Mouse (Mus musculus): ENCODE data around the gene Cd101.

Gene Cd101
- long read RNA-seq, experiment 1, partial matches to known transcripts = 1 of 1 reads
- long read RNA-seq, experiment 1, other reads (novel, unspliced or antisense) = 0 of 1 reads
- long read RNA-seq, experiment 2 = 0 reads

DNA sequence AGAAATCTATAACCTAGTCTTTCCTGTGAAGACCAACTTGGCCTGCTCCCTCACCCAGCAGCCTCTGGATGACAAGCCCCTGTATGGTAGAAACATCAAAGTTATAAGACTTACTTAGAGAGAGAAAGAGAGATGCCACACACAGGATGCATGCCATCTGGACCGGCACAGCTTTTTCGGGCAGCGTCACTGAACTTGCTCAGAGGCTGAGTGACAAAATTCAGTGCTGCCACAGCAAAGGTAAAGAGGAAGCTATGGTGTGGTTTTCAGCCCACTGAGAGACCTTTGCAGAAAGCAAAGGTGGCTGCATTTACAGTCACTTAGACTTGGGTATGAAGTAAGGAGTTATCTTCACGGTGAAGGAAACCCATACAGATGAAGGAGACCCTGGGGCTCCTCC is at the start of gene Cd101:
Cd101 (minus strand) TSS at position 218 of the 400 bp plus-strand sequence.
- intact Hi-C loops (cut with DNase I) = no loop called here

GRCm38 (mm10) chr3:101078344-101078743 is 49.0 kb upstream of the Cd101 start:
- intact Hi-C loops (cut with DNase I) = no loop called here

- intact Hi-C loops (cut with DNase I) = no loop called here
These were observed 48.3 kb upstream of the Cd101 start for GRCm38 (mm10) chr3:101077710-101078100.

- intact Hi-C loops (cut with DNase I) = no loop called here
These were observed 47.8 kb upstream of the Cd101 start for GRCm38 (mm10) chr3:101076966-101077709.

DNA sequence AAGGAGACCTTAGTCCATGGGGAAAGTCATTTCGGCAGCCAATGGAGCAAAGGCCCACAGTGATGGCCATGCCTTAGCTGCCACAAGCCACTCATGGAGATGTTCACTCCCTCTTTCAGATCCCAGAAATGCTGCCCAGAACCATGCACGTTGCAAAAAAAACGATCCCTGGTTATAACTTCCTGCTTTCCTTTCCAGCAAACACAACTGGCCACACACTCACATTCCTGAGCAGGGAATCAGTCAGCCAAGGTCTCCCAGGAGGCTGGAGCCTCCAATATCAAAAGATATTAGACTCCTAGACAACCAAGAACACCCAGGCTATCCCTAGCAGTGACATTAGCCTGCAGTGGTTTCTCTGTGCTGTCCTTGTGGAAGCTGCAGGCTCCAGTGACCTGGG is 46.5 kb upstream of the Cd101 start:
- intact Hi-C loops (cut with DNase I) = no loop called here

DNA sequence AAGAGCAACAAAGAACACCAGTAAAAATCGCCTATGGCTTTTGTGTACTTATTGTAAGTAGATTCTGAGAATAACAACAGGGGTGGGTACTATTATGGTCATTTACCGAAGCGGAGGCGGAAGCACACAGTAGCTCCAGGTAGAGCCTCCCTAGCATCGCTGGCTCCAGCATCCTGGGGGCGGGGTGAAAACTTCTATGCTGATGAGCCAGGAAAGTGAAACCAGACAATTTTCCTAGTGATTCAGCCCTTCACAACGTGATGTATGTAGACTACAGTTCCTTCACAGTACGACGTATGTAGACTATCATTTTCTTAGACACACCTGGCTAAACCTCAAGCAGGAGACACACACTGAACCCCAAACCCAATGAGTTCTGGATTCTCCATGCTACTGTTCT is 44.0 kb upstream of the Cd101 start:
- intact Hi-C loops (cut with DNase I) = no loop called here

GRCm38 (mm10) chr3:101072506-101073215 is 43.3 kb upstream of the Cd101 start:
- intact Hi-C loops (cut with DNase I) = no loop called here

DNA sequence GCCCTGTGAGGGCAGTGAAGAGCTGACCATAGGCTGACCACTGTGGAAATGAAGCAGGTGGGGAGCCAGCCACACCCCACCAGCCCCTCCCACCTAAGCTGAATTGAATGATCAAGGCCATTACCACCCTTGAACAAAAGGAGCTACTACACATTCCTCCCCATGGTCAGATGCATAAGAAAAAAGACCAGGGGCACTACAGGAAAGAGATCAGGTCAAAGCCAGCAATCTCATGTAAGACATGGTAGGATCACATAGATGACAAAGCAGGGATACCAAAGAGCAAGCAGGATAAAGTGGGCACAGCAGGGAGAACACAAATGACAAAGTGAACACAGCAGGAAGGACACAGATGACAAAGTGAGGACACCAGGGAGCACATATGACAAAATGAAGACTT is 42.2 kb upstream of the Cd101 start:
- intact Hi-C loops (cut with DNase I) = no loop called here

DNA sequence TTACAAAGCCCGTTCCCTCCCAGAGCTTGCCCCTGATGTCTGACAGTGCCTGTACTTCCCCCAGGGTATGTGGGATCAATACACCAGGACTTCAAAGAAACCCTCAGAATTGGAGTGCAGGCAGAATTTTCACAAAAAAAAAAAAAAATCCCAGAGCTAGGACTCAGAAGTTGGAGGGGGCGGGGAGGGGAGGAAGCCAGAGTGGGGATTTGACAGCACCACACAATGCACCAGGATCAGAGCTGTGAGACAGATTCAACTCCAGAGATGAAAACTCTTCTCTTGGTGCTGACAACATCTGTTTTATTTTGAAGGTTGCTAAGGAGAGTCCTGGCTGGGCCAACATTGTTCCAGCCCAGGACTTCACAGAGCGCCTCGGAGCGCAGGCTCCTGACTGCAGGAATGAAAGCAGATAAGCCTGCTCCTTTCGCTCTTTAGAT is 41.5 kb upstream of the Cd101 start:
- intact Hi-C loops (cut with DNase I) = no loop called here

DNA sequence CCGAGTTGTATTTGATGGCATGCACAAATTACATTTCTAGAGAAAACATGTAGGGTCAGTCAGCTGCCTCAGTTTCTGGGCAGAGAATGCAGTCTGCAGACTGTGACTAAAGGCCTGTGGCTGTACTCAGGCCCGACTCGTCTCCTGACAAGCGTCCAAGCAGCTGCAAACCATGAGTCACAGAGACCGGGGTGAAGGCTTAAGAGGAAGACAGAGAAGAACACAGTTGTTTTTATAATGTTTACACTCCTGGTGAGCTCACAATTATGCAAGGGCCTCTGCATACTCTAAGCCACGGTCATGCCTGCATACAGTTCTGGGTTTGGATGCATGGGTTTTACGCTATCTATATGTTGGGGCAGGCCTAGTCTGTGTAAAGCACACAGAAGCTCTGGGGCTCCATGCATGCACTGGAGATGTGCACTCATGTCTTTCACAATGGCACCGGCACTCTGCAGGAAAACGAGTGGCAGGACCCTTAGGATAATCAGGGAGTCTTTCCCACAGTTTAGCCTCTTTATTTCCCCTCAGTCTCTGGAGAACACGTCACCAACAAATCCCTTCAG is 41.0 kb upstream of the Cd101 start:
- intact Hi-C loops (cut with DNase I) = no loop called here

GRCm38 (mm10) chr3:101068701-101069100 is 39.3 kb upstream of the Cd101 start:
- intact Hi-C loops (cut with DNase I) = no loop called here

- intact Hi-C loops (cut with DNase I) = no loop called here
These were observed 36.8 kb upstream of the Cd101 start for GRCm38 (mm10) chr3:101066175-101066574.

DNA sequence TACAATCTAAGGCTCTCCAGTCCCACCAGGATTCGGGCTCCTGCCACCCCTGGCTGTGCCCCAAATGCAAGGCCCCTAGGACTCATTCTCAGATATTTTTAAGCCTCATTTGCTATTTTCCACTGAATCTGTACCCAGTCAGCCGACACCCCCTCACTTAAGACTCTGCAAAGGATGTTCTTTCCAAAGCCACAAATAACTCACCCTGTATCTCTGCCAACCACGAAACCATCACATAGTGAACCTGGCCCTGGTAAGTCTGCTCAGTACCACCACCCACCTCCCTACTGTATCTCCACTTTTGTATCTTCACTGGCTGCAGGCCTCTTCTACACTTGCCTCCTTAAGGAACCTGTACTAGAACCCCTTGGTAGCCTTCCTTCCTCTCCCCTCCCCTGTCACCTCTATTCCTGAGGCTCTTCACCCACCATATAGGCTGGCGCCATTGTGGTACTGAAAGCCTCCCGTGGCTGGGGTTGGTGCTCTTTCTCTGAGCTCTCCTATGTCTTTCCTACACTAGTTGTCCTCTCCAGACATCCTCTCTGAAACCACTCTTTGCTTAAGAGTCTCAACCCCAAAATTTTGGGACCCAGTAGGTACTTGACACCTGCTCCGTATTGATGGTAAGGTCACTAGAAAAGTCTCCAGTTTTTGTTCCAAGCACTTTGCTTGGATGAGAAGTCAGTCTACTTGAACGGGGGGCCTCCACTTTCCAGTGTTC is 32.7 kb upstream of the Cd101 start:
- intact Hi-C loops (cut with DNase I) = no loop called here

- intact Hi-C loops (cut with DNase I) = no loop called here
These were observed 29.9 kb upstream of the Cd101 start for GRCm38 (mm10) chr3:101059214-101059613.

DNA sequence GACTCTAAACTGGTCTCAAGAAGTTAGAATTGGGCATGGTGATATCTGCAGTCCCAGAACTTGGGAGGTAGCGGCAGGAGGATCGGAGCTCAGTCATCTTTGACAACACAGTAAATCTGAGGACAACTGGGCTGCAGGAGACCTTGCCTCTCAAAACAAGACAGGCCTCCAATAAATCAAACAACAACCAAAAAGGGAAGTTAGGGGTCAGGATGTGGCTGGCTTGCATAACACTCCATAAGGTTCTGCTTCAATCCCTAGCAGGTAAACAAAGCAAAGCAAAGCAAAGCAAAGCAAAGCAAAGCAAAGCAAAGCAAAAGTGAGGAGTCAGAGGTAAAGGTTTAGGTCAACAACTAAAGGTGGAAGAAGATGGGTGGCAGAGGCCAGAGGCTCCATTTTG is 28.8 kb upstream of the Cd101 start:
- intact Hi-C loops (cut with DNase I) = no loop called here

GRCm38 (mm10) chr3:101055216-101055615 is 25.9 kb upstream of the Cd101 start:
- intact Hi-C loops (cut with DNase I) = no loop called here

GRCm38 (mm10) chr3:101051601-101052000 is 22.2 kb upstream of the Cd101 start:
- intact Hi-C loops (cut with DNase I) = no loop called here

- intact Hi-C loops (cut with DNase I) = no loop called here
These were observed 20.6 kb upstream of the Cd101 start for GRCm38 (mm10) chr3:101049997-101050396.

- intact Hi-C loops (cut with DNase I) = no loop called here
These were observed 19.4 kb upstream of the Cd101 start for GRCm38 (mm10) chr3:101048781-101049180.

DNA sequence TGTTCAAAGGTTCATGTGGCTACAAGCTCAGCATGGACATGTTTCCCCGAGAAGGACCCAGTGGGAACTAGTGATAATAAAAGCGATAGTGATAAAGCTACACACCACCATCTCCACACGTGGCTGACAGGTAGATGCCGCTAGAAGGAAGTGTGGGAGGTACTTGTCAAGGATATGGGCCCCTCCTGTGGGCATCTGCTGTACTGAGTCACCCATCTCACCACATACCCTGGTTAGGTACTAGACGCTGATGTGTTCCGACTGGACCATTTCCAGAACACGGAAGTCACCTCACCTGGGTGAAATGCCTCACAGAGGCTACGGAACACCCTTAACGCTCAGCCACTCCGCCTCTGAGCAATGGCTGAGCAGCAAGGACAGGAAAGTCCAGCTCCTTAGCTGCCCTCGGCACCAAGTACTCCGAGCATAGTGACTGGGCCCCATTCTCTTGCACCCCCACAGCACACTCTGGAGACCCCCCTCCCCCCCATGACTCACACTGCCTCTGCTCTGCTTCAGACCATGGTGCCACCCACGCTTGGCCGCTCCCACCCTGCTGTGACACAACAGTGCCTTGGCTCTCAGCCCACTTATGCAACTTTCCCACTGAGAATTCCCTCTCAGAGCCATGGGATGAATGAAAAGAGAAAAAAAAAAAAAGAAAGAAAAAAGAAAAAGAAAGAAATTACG is 18.4 kb upstream of the Cd101 start:
- intact Hi-C loops (cut with DNase I) = no loop called here

GRCm38 (mm10) chr3:101045431-101045830 is 16.1 kb upstream of the Cd101 start:
- intact Hi-C loops (cut with DNase I) = no loop called here
